Mouse (Mus musculus) heart, embryonic 11.5 days (tissue): ENCODE data around the gene Kat7. TPM values are rescaled to one million over a fixed set of nuclear protein-coding genes. Genes with fewer than 3 reads are reported as not detected.

Experiments used
- polyA plus RNA-seq: library from polyadenylated mRNA; unstranded; fragments of >200 nt; fragmentation: Nextera tagmentation; extraction: Ambion mirVana; gene quantifications from 2 replicates; pipeline ENCODE4 v1.2.1, GENCODE M21; 2014

Kat7 gene
- polyA plus RNA-seq, 1 experiment from 2014 or later = 43.2 TPM

Other genes with a start within 250 kb of the Kat7 start
- gene Itga3, start 233.4 kb downstream of the Kat7 start, polyA plus RNA-seq = 8.5 and 9.7 TPM in 2 replicates
- gene Dlx3, start 190.1 kb downstream of the Kat7 start, polyA plus RNA-seq = 0.30 and 0.40 TPM in 2 replicates
- not detected in 2 replicates for gene Dlx4, start 164.0 kb downstream of the Kat7 start, polyA plus RNA-seq
- gene Tac4, start 48.7 kb downstream of the Kat7 start, polyA plus RNA-seq = 0.13 TPM in 1 of 2 replicates, not detected in the other
- 14.3 and 19.4 TPM in 2 replicates for gene Fam117a, start 26.8 kb upstream of the Kat7 start, polyA plus RNA-seq
- gene Slc35b1, start 74.4 kb upstream of the Kat7 start, polyA plus RNA-seq = 92.4 and 95.9 TPM in 2 replicates
- gene Spop, start 103.8 kb upstream of the Kat7 start, polyA plus RNA-seq = 81.2 and 82.3 TPM in 2 replicates
- 0.24 and 0.39 TPM in 2 replicates for gene Nxph3, start 204.3 kb upstream of the Kat7 start, polyA plus RNA-seq